9 mouse cellular contexts compared by ENCODE assay signal in genomic region chr7:98783954-98784353, GRCm38 (mm10). TPM values are rescaled to one million over a fixed set of nuclear protein-coding genes. Genes with fewer than 3 reads are reported as not detected.
DNase-seq lines count a peak whose midpoint lies in the region; ATAC-seq lines count a peak whose summit lies in the region.
"Had no signal": no experiment of that assay in that cellular context is flagged by ENCODE, and none has a peak within 500 bp of the region (broad histone marks: within the 10 kb centered on the region; RNA-seq: fewer than 3 reads in every experiment).

No protein-coding gene starts in this region.

- H3K9ac ChIP-seq in embryonic facial prominence, embryonic 14.5 days (ENCODE audit: low read depth, low read length): peak overlapping the region; percentile 37
- H3K9ac ChIP-seq in heart, embryonic 11.5 days (ENCODE audit: low read depth, low read length): 0 out of 2 replicates have a peak overlapping the region, but pooled peaks have one; percentile 30
- H3K9ac ChIP-seq in kidney, embryonic 14.5 days (ENCODE audit: low read depth, low read length): peak overlapping the region; percentile 34; the same call in 1 of the 2 replicates
- no peak overlapping the region for H3K9ac ChIP-seq in liver, embryonic 12.5 days
- H3K9ac ChIP-seq in neural tube, embryonic 15.5 days (replicated peaks): no peak overlapping the region

- peak overlapping the region; percentile 29 for H3K4me2 ChIP-seq in embryonic facial prominence, embryonic 14.5 days (ENCODE audit: low read depth, low read length)
- H3K4me2 ChIP-seq in heart, embryonic 11.5 days: peak overlapping the region; percentile 22; the same call in 1 of the 2 replicates
- H3K4me2 ChIP-seq in kidney, embryonic 14.5 days (replicated peaks; ENCODE audit: low read depth, low read length): peak overlapping the region; percentile 0
- H3K4me2 ChIP-seq in liver, embryonic 12.5 days: no peak overlapping the region
- H3K4me2 ChIP-seq in neural tube, embryonic 15.5 days: no peak overlapping the region

- DNase-seq in brain, adult 2 months (ENCODE audit: low read depth, low spot score): peak; percentile 28
- peak; percentile 85 for DNase-seq in embryonic facial prominence, embryonic 14.5 days (ENCODE audit: low spot score)
- DNase-seq in embryo, embryonic 11 days: no peak

- no peaks in the 10 kb centered on the region for H3K36me3 ChIP-seq in embryonic facial prominence, embryonic 14.5 days (ENCODE audit: control insufficient read depth, insufficient read depth, low read length)
- H3K36me3 ChIP-seq in heart, embryonic 11.5 days (ENCODE audit: control insufficient read depth, insufficient read depth, low read length): no peaks in the 10 kb centered on the region
- H3K36me3 ChIP-seq in kidney, embryonic 14.5 days (ENCODE audit: control insufficient read depth, insufficient read depth, low read length): no peaks in the 10 kb centered on the region
- H3K36me3 ChIP-seq in liver, embryonic 12.5 days: no peaks in the 10 kb centered on the region
- no peaks in the 10 kb centered on the region for H3K36me3 ChIP-seq in neural tube, embryonic 15.5 days

- H3K27ac ChIP-seq in embryonic facial prominence, embryonic 14.5 days (replicated peaks; ENCODE audit: low read depth, low read length): peak overlapping the region; percentile 87
- peak overlapping the region; percentile 74 for H3K27ac ChIP-seq in heart, embryonic 11.5 days (ENCODE audit: low read depth, low read length)
- peak overlapping the region; percentile 92 for H3K27ac ChIP-seq in kidney, embryonic 14.5 days (ENCODE audit: low read depth, low read length)
- H3K27ac ChIP-seq in liver, embryonic 12.5 days: no peak overlapping the region
- H3K27ac ChIP-seq in neural tube, embryonic 15.5 days (replicated peaks): peak overlapping the region; percentile 63

- WGBS in embryonic facial prominence, embryonic 14.5 days: 11% methylated on average over 7 of the region's 7 CpGs
- 19% methylated on average over 7 of the region's 7 CpGs for WGBS in heart, embryonic 11.5 days (ENCODE audit: insufficient replicate concordance)
- WGBS in kidney, embryonic 14.5 days: 19% methylated on average over 7 of the region's 7 CpGs
- WGBS in liver, embryonic 12.5 days (ENCODE audit: insufficient replicate concordance): 53% methylated on average over 7 of the region's 7 CpGs
- 14% methylated on average over 7 of the region's 7 CpGs for WGBS in neural tube, embryonic 15.5 days

- no peaks in the 10 kb centered on the region for H3K27me3 ChIP-seq in embryonic facial prominence, embryonic 14.5 days (replicated peaks; ENCODE audit: control insufficient read depth, insufficient read depth, low read length)
- no peaks in the 10 kb centered on the region for H3K27me3 ChIP-seq in heart, embryonic 11.5 days (ENCODE audit: control insufficient read depth, insufficient read depth, low read length)
- H3K27me3 ChIP-seq in kidney, embryonic 14.5 days (ENCODE audit: control insufficient read depth, insufficient read depth, low read length): no peaks in the 10 kb centered on the region
- peaks cover 30% of the 10 kb centered on the region for H3K27me3 ChIP-seq in liver, embryonic 12.5 days (replicated peaks)
- peaks cover 9% of the 10 kb centered on the region; the same call in 1 of the 2 replicates for H3K27me3 ChIP-seq in neural tube, embryonic 15.5 days (replicated peaks)

- ATAC-seq in embryonic facial prominence, embryonic 14.5 days (ENCODE audit: low read depth): peak; percentile 69
- ATAC-seq in heart, embryonic 11.5 days (replicated peaks; ENCODE audit: insufficient number of reproducible peaks, low FRiP score, low TSS enrichment): peak; percentile 58; the same call in 1 of the 2 replicates
- peak; percentile 51 for ATAC-seq in kidney, embryonic 14.5 days (ENCODE audit: low FRiP score, low TSS enrichment)
- 0 out of 2 replicates have a peak, but pooled peaks have one; percentile 18 for ATAC-seq in liver, embryonic 12.5 days
- peak; percentile 46; the same call in 1 of the 2 replicates for ATAC-seq in neural tube, embryonic 15.5 days (ENCODE audit: low FRiP score)
- no peak for ATAC-seq in megakaryocyte-erythroid progenitor cell, adult 5-6 weeks (replicated peaks; ENCODE audit: low FRiP score, low TSS enrichment, poor library complexity, severe bottlenecking)

- peaks cover 23% of the 10 kb centered on the region for H3K4me1 ChIP-seq in embryonic facial prominence, embryonic 14.5 days (ENCODE audit: control insufficient read depth, insufficient read depth, low read length)
- H3K4me1 ChIP-seq in heart, embryonic 11.5 days (ENCODE audit: control insufficient read depth, insufficient read depth, low read length): peaks cover 19% of the 10 kb centered on the region
- H3K4me1 ChIP-seq in kidney, embryonic 14.5 days (ENCODE audit: control insufficient read depth, insufficient read depth, low read length): peaks cover 26% of the 10 kb centered on the region
- 0 out of 2 replicates have a peak, but pooled peaks cover 4% of the 10 kb centered on the region for H3K4me1 ChIP-seq in liver, embryonic 12.5 days
- H3K4me1 ChIP-seq in neural tube, embryonic 15.5 days: peaks cover 18% of the 10 kb centered on the region

- no peak overlapping the region for H3K4me3 ChIP-seq in embryonic facial prominence, embryonic 14.5 days (ENCODE audit: low read depth, low read length)
- H3K4me3 ChIP-seq in heart, embryonic 11.5 days (ENCODE audit: low read depth, low read length): no peak overlapping the region
- no peak overlapping the region for H3K4me3 ChIP-seq in kidney, embryonic 14.5 days (ENCODE audit: low read length)
- H3K4me3 ChIP-seq in liver, embryonic 12.5 days: no peak overlapping the region
- no peak overlapping the region for H3K4me3 ChIP-seq in neural tube, embryonic 15.5 days (replicated peaks)
- H3K4me3 ChIP-seq: megakaryocyte, embryonic 14.5 days had no signal

- H3K9me3 ChIP-seq in embryonic facial prominence, embryonic 14.5 days (ENCODE audit: control insufficient read depth, low read length): no peaks in the 10 kb centered on the region
- no peaks in the 10 kb centered on the region for H3K9me3 ChIP-seq in heart, embryonic 11.5 days (replicated peaks; ENCODE audit: control insufficient read depth, low read length)
- H3K9me3 ChIP-seq in kidney, embryonic 14.5 days (ENCODE audit: control insufficient read depth, low read length): no peaks in the 10 kb centered on the region
- no peaks in the 10 kb centered on the region for H3K9me3 ChIP-seq in liver, embryonic 12.5 days (replicated peaks)
- no peaks in the 10 kb centered on the region for H3K9me3 ChIP-seq in neural tube, embryonic 15.5 days (replicated peaks)
- H3K9me3 ChIP-seq: megakaryocyte, embryonic 14.5 days had no signal

RNA-seq across cellular contexts. Expression of gene Wnt11, which starts 51.0 kb away (rescaled TPM):
- 20.1 and 20.2 TPM in 2 replicates for polyA plus RNA-seq in embryonic facial prominence, embryonic 14.5 days (2014; fragmentation: Nextera tagmentation; extraction: Ambion mirVana)
- 24.5 and 24.7 TPM in 2 replicates for polyA plus RNA-seq in heart, embryonic 11.5 days (2014; fragmentation: Nextera tagmentation; extraction: Ambion mirVana)
- polyA plus RNA-seq in kidney, embryonic 14.5 days (2014; fragmentation: Nextera tagmentation; extraction: Ambion mirVana): 41.6 and 45.3 TPM in 2 replicates
- polyA plus RNA-seq in liver, embryonic 12.5 days (2016; fragmentation: Nextera tagmentation; extraction: Ambion mirVana): 3.6 and 3.9 TPM in 2 replicates
- 1.9 and 2.5 TPM in 2 replicates for polyA plus RNA-seq in neural tube, embryonic 15.5 days (2015; fragmentation: Nextera tagmentation; extraction: Ambion mirVana)
- total RNA-seq in megakaryocyte-erythroid progenitor cell, adult 5-6 weeks (2014; fragmentation: Nextera tagmentation): not detected in 2 replicates
- not detected in 2 replicates for total RNA-seq in megakaryocyte-erythroid progenitor cell, adult 5-6 weeks (2017)

Comparison
In these comparisons a context has a peak if more than half of its experiments do, and no peak if none do; other contexts are left out.
1. H3K4me2 ChIP-seq: peak in embryonic facial prominence, embryonic 14.5 days (single experiment), heart, embryonic 11.5 days (single experiment) and kidney, embryonic 14.5 days (single experiment); none in liver, embryonic 12.5 days (single experiment) and neural tube, embryonic 15.5 days (single experiment).
2. H3K9ac ChIP-seq: peak in embryonic facial prominence, embryonic 14.5 days (single experiment), heart, embryonic 11.5 days (single experiment) and kidney, embryonic 14.5 days (single experiment); none in liver, embryonic 12.5 days (single experiment) and neural tube, embryonic 15.5 days (single experiment).